Mouse (Mus musculus) megakaryocyte, embryonic 14.5 days (primary cell): ENCODE data around the gene Maml2.

Experiments
- FLI1 ChIP-seq: IDR thresholded peaks from 2 replicates; pipeline ENCODE4 v1.6.1; 2012; ENCODE audit warnings: low read length, inconsistent platforms, mixed read lengths
- GATA1 ChIP-seq: IDR thresholded peaks from 3 replicates; pipeline ENCODE4 v1.6.1; 2012; ENCODE audit warnings: mixed read lengths, low read length, inconsistent platforms, borderline replicate concordance

DNA sequence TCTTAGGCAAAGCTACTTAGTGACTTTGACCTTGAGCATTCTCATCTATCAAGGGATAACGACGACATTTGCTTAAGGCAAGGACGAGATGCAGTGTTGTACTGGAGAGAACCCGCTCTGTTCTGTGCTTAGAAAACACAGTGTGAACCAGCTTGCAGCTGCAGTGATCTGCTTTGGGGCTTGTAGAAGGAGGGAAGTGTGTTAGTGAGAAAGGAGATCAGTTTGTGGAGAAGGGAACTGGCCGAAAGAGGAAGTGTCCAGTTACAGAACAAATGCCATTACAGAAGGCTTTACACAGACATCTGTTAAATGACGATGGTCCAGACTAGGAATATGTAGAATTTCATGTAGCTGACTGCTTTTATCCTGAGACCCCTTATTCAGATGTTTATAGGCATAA lies 243.0 kb downstream of the Maml2 start:
- TF ChIP-seq GATA1: no peak
- TF ChIP-seq FLI1: no peak
